Mouse (Mus musculus) erythroblast, embryonic 14.5 days (primary cell): ENCODE measurements around the gene Pou2af1.

Experiments
- GATA1 ChIP-seq: IDR thresholded peaks from 2 replicates; pipeline ENCODE4 v1.6.1; 2012; ENCODE audit warnings: low read length, inconsistent platforms, mixed read lengths
- TAL1 ChIP-seq: IDR thresholded peaks from 3 replicates; pipeline ENCODE4 v1.6.1; 2012; ENCODE audit warnings: low read length, inconsistent platforms, mixed read lengths

GRCm38 (mm10) chr9:51278500-51279381 is 65.2 kb downstream of the Pou2af1 start, which contains the start of gene Colca2:
- TF ChIP-seq TAL1, result no peak
- no peak for TF ChIP-seq GATA1
